Mouse (Mus musculus): ENCODE data around the gene Cabs1. TPM values are rescaled to one million over a fixed set of nuclear protein-coding genes. Genes with fewer than 3 reads are reported as not detected.

Cabs1 gene
- not detected for total RNA-seq (2021)
- long read RNA-seq, experiment 1 = 0 reads
- long read RNA-seq, experiment 2 = 0 reads

DNA sequence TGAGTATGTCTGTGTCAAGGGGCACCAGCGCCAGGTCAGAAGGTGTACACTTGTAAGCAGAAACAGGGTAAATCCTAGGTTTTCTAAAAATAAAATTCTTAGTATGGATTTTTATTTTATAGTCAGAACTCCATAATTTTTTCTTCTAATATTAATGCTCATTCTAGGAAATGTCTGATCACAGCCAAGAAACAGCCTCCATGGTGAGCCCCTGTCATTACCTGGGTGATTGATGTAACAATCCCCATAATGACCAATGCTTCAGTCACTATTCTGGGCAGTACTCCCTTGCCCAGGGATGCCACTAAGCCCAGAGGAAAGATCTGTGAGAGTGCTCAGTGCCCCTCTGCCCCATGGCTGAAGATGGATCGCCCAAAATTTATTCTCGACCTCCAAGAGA, at the start of gene Cabs1:
Cabs1 (plus strand) TSS at position 301 of the 400 bp plus-strand sequence.
- intact Hi-C loops (cut with DNase I; ENCODE audit: low total_unique reads) = no loop called here
- no peak for DNase-seq

DNA sequence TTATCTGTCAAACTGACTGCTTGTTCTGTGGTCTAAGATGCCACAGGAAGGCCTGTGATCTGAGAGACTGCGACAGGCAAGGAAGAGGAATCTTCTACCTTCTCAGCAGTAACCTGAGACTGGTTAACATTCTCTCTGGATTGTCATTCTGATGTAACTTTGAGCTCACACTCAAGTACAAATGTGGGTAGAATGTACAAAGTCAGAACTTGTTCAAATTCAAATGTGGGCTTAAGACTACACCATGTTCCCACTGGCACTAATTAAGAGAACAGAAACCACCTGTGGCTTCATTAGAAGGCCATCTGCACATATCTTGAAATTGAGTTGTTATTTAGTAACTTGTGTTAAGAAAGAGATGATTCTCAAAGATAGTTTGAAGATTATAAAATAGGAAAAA, 47.6 kb upstream of the Cabs1 start:
- no peak for DNase-seq
- intact Hi-C loops (cut with DNase I; ENCODE audit: low total_unique reads) = no loop called here

DNA sequence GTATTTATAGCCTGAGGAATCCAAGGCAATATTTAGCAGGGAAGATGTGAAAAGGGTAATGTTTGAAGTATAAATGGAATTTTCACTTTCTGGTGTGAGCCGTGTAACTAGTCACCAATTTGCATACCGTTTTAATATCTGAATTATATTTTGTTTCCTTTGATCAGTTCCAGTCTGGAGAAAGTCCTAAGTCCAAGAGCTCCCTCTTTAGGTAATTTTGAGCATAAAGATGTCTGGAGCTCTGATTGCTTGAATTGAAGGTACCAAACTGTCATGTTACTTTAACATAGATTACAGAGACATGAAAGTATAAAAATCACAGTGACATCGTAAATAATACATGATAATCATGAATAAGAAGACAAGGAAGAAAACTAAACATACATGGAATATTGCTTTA, 38.5 kb upstream of the Cabs1 start:
- intact Hi-C loops (cut with DNase I; ENCODE audit: low total_unique reads) = no loop called here
- DNase-seq = no peak

DNA sequence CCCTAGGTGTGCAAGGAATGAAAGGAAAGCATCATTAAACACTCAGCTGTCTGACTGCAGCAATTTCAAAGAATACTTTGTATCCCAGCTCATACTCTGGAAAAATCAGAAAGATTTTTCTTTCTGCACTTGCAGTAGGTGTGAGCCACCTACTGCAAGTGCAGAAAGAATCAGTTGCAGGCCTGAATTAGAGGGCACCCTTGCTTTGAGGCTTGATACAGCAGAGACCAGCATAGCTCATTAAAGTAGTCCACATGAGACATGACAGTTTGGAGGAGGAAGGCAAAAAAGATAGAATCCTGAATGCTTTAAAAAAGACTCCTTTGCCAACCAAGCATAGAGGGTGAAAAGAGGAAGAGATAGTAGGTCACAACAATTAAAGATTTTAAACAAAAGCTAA, 36.7 kb upstream of the Cabs1 start:
- intact Hi-C loops (cut with DNase I; ENCODE audit: low total_unique reads) = no loop called here
- no peak for DNase-seq

DNA sequence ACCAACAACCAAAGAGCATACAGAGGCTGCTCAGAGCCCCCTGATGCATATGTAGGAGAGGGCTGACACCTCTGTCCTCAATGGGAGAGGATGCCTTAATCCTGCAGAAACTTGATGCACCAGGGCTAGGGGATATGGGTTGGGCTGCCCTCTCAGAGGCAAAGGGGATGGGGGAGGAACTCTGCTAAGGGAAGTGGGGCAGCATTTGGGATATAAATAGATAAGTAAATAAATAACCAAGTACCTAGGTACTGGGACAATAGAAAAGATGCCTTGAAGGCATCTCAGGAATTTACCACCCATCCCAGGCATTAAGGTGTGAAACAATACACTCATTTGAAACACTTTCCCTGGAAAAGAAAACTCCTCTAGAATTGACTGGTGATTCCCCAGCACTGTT, 27.4 kb upstream of the Cabs1 start:
- no peak for DNase-seq
- intact Hi-C loops (cut with DNase I; ENCODE audit: low total_unique reads) = no loop called here

DNA sequence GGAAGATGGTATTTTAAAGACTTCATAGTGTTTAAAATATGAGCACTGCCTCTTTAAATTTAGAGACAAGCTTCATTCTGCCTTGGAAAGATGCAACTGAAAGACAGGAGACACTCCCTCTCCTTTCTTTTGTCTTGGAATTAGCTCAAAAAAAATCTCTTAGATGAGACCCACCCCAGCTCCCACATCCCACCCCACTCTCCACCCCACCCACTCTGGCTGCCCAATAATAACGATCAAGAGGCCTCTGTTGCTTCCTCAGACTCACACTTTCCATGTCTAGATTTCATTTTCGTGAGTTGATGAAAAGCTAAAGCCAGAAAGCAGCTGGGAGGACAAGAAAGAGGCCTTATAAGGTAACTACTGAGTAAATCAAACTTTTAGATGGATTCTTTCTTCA, 10.0 kb upstream of the Cabs1 start, which contains the start of the genes 2310003L06Rik and Gm28434:
2310003L06Rik (plus strand) TSS at position 259 of the 400 bp plus-strand sequence.
Gm28434 (plus strand) TSS at position 317 of the 400 bp plus-strand sequence.
- no peak for DNase-seq
- intact Hi-C loops (cut with DNase I; ENCODE audit: low total_unique reads) = no loop called here

DNA sequence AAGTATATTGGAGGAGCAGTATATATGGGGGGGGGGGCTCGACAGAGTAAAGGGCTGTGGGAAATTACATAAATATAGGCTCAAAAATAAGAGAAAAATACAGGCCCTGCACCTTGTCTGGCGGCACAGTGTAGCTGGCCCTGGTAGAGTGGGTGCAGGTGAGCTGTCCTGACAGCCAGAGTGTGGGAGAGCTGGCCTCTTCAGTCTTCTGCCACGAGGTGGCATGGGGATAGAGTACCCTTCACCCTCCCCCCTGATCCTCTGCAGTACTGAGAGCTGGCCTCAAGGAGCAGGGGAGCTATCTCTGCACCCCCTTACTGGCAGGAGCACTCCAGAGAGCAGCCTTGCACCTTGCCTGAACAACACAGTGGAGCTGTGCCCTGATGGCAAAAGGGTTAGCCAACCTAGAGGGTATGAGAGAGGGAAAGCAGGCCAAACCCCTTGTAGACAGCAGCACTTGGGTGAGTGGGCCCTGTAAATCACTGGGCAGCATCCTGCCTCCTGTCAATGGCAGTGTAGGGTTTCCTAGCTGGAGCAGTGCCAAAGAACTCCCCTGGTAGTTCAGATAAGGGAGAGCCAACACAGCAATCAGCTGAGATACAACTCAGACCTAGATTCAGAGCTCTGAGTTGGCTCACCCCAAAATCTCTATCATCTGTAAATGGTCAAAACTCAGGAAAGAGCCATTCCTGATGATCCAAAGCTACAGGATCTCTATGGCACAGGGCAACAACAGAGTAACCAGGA, 3.4 kb downstream of the Cabs1 start:
- intact Hi-C loops (cut with DNase I; ENCODE audit: low total_unique reads) = no loop called here
- DNase-seq = no peak

DNA sequence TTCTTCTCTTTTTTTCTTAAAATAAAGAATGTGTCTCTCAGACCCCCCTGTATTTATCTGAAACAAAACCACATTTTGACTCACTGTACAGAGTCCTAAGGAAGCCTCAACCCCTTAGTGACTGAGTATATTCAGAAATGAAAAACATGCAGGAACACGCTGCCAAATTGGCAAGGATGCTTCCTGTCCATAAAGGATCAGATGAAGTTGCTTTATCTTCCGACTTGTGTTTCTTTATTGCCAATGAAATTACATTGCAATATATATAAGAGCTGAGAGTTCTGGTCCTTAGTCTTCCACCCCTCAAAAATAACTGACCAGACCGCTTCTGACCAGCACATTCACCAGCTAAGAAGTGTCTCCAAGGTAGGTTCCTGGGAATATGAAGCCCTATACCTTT, 23.0 kb downstream of the Cabs1 start, which contains the start of gene Smr3a:
Smr3a (plus strand) TSS at position 301 of the 400 bp plus-strand sequence.
- DNase-seq = no peak
- intact Hi-C loops (cut with DNase I; ENCODE audit: low total_unique reads) = no loop called here

DNA sequence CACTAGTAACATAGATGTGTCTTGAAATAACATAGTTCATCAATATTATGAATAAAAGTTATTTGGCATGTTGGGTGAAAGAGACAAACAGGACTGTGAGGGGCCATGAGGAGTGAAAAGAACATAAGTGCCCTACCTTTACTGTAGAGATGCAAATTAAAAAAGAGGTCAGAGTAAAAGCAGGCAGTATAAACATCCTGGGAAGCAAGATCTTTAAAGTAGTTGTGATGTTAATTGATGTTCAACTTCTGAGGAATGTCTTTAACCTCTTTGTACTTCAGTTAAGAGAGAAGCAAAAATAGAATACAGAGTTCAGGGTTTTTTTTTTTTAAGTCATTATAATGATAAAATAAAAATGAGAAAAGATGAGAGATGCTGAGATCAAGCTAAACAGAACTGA, 26.0 kb downstream of the Cabs1 start:
- intact Hi-C loops (cut with DNase I; ENCODE audit: low total_unique reads) = no loop called here

More for the DNA sequence above, 26.0 kb downstream of the Cabs1 start:
- DNase-seq = no peak

Other genes starting within 250 kb of the Cabs1 start
- gene Csn1s2a, start 204.9 kb upstream of the Cabs1 start, total RNA-seq (2021) = not detected
- not detected for gene Csn1s2b, start 171.4 kb upstream of the Cabs1 start, total RNA-seq (2021)
- not detected for gene Prr27, start 153.8 kb upstream of the Cabs1 start, total RNA-seq (2021)
- not detected for gene Odam, start 94.4 kb upstream of the Cabs1 start, total RNA-seq (2021)
- not detected for gene Csn3, start 53.9 kb upstream of the Cabs1 start, total RNA-seq (2021)
- not detected for gene 2310003L06Rik, start 10.0 kb upstream of the Cabs1 start, total RNA-seq (2021)
- gene Gm28434, start 9.9 kb upstream of the Cabs1 start, total RNA-seq (2021) = not detected
- gene Smr3a, start 23.1 kb downstream of the Cabs1 start, total RNA-seq (2021) = not detected
- not detected for gene Smr2, start 107.1 kb downstream of the Cabs1 start, total RNA-seq (2021)
- not detected for gene Gm11116, start 132.1 kb downstream of the Cabs1 start, total RNA-seq (2021)
- gene Gm11115, start 174.7 kb downstream of the Cabs1 start, total RNA-seq (2021) = not detected